Mouse (Mus musculus) lung, postnatal 14 days (tissue): ENCODE data around the gene Strn4.
A peak's percentile ranks its signal among the peaks of the same experiment; 100 is the strongest.

Experiments
- DNase-seq: peaks from one replicate; pipeline ENCODE4 v3.0.0; 2021

Gene Strn4

GRCm38 (mm10) chr7:16811649-16812070, 4.0 kb upstream of the Strn4 start:
- no peak for DNase-seq

GRCm38 (mm10) chr7:16812505-16812904, 3.2 kb upstream of the Strn4 start:
- no peak for DNase-seq

- DNase-seq = peak; percentile 80
Observed at GRCm38 (mm10) chr7:16816078-16816474, 387 bp downstream of the Strn4 start.

DNA sequence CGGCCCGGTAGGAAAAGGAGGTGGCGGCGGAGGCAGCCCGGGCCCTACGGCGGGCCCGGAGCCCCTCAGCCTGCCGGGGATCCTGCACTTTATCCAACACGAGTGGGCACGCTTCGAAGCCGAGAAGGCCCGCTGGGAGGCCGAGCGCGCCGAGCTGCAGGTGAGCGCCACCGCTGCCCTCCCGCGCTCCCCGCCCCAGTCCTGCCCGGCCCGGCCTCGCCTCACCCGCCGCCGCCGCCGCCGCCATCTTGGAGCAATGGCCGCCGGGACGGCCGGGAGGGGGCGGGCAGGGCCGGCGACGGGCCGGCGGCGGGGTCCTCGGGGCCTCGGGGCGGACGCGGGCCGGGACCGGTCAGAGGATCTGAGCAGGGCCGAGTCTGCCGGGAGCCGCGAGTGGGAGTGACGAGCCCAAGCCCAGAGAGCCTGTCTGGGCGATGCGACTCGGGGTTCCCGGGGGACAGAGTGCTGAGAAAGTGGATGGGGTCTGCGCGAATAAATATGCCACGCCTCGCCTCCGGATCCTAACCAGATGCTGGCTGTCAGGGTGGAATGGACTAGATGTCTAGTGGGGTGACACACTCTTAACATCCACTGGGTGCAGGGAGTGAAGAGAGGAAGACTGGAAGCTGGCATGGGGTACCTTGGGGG, 910 bp downstream of the Strn4 start, which contains the start of gene Fkrp:
Gene Fkrp, minus strand, starts transcription at position 258 of the 648 bp plus-strand sequence.
- DNase-seq = peak; percentile 60

- no peak for DNase-seq
Observed at GRCm38 (mm10) chr7:16817693-16818092, 2.0 kb downstream of the Strn4 start.

GRCm38 (mm10) chr7:16819794-16820193, 4.1 kb downstream of the Strn4 start:
- no peak for DNase-seq

- no peak for DNase-seq
Observed at GRCm38 (mm10) chr7:16820271-16820763, 4.6 kb downstream of the Strn4 start.

- DNase-seq = no peak
Observed at GRCm38 (mm10) chr7:16821091-16821490, 5.4 kb downstream of the Strn4 start.

- DNase-seq = no peak
Observed at GRCm38 (mm10) chr7:16821669-16822101, 6.0 kb downstream of the Strn4 start.

GRCm38 (mm10) chr7:16823734-16824133, 8.0 kb downstream of the Strn4 start:
- no peak for DNase-seq

GRCm38 (mm10) chr7:16825785-16826184, 10.1 kb downstream of the Strn4 start:
- peak; percentile 60 for DNase-seq

- DNase-seq = no peak
Observed at GRCm38 (mm10) chr7:16826571-16826970, 10.9 kb downstream of the Strn4 start.

GRCm38 (mm10) chr7:16827274-16827673, 11.6 kb downstream of the Strn4 start:
- no peak for DNase-seq

GRCm38 (mm10) chr7:16830449-16830848, 14.8 kb downstream of the Strn4 start:
- DNase-seq = no peak

DNA sequence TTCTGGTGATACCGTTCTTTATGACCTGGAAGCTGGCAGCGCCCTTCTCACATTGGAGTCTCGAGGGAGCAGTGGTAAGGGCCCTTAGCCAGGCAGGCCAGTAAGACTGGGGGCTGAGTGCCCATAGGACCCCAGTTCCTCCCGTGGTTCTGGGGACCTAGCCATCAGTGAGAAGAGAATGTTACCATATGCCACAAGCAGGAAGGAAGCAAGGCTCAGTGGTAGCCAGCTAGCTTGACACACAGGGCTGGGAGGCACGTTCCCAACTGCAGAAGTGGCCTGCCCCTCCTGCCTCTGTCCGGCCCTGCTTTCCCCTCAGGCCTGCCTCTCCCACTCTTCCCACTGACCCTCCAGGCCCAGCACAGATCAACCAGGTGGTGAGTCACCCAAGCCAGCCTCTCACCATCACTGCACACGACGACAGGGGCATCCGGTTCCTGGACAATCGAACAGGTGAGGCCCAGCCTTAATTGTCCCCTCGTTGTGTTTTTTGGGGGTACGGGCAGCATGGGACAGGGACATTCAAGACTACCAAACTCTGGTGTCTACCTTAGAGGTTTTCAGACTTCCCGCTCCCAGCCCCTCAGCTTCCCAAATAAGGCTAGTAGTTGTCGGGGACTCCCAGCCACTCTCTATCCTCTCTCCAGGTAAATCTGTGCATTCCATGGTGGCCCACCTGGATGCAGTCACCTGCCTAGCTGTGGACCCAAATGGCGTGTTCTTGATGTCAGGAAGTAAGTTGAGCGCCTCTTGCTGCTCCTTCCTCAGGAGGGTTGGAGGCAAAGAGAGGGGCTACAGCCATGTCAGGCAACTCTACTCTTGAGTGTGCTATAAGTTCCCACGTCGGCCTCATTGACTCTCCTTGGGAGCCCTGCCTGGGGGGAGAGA, 22.5 kb downstream of the Strn4 start:
- no peak for DNase-seq

GRCm38 (mm10) chr7:16838804-16839426, 23.2 kb downstream of the Strn4 start:
- DNase-seq = no peak

DNA sequence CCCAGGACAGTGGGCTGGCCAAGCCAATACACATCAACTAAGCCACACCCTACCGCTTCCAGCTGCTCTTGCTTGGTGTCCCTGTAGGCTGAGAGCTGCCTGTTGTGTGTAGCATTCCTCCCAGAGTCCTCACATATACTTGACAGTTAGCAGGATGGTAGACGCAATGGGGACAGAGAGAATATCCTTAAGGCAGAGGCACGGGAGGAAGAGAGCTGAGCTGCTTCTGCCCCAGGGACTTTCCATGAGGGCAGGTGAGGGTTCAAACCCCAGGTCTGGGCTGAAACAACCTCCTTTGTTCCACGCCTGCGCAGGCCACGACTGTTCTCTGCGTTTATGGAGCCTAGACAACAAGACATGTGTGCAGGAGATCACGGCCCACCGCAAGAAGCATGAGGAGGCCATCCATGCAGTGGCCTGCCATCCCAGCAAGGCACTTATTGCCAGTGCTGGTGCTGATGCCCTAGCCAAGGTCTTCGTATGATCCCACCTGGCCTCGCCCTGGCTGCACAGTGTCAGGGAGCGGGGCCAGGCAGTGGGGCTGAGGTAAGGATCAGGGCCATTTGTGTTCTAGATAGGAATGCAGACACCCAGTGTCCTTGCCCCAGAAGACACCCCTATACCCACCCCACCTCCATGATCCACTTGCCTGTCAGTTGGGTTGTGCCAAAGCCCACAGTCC, 23.9 kb downstream of the Strn4 start:
- no peak for DNase-seq

DNA sequence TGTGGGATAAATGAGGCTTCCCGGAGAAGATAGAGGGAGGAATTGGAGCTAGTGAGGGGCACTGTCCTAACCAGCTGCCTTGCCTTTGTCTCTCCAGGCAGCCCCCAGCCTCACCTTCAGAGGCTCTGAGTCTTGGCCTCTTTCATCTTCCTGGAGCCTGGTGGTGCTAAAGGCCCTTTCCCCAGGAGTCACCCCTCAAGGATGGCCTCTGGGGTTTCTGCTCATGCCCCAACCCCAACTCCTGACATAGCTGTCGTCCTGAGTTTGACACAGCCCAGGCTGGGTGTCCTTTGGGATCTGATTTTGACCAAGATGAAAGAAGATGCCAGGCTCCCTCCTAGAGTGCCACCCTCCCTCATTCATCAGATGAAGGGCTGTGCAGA, 24.4 kb downstream of the Strn4 start:
- no peak for DNase-seq

- DNase-seq = no peak
Observed at GRCm38 (mm10) chr7:16841078-16841477, 25.4 kb downstream of the Strn4 start.

DNA sequence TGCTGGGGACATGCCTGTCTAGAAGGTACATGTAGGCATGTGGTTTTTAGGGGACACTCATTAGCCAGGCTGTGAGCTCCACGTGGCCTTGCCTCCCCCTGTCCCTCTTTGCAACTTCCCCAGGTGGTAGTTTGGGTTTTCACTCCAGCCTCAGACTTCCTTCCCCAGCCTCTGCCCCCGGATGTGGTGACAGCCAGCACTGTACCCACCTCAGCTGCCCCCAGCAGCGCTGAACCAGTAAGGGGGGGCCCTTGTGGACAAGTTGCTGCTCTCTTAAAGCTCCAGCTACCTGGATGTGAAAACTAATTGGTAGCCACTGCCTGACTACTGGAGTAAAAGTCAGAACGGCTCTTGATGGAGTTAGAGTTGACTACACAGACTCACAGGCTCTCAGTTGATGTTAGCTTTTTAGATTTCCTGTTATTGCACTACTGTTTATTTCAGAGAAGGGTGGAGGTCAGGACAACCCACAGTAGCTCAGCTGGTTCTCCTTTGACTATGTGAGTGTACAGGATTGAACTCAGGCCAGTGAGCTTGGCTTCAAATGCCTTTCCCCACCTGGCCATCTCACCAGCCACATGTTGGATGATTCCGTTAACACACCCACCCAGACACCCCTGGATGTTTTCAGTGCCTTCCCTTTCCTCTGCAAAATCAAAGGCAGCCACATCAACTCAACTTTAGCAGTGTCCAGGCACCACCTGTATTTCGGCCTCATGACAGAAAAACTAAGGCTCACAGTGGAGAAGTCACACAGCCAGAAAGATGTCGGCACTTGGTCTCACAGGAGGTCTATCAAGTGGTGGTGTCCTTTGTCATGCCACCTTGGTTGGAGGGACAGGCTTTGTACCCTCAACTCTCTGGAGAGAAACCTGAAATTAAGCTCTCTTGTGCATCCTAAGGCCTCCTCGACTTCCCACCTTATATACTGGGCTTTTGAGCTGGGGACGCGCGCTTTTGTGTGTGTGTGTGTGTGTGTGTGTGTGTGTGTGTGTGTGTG, 26.2 kb downstream of the Strn4 start:
- peak; percentile 36 for DNase-seq

DNA sequence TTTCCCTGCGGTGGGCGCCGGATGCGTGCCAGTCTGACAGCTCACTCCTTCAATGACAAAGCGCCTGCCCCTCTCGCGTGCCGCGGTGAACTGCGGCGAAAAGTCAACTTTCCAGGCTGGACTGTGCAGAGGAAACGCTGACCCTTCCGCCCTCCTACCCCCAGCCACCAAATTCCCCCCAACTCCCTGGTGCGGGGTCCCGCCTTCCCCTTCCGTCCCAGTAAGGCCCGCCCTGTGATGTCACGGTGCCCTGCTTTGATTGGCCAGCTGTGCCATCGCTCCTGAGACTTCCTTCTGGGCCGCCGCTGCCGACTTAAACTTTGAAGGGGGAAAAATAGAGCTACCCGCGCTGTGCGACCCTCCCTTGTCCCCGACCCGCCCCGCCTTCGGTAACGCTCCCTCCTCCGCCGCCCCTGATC, 27.0 kb downstream of the Strn4 start, which contains the start of gene Prkd2:
Gene Prkd2, plus strand, starts transcription at position 258 of the 419 bp plus-strand sequence.
- peak; percentile 95 for DNase-seq
